Mouse (Mus musculus) lung, postnatal 0 days (tissue): ENCODE measurements at regions not wholly inside any gene's neighbourhood (a gene's known extent, or its start where the extent isn't known, plus 50 kb on each side); places are given as distances from the start of the nearest gene placed in this dataset.

Experiments used
- CTCF ChIP-seq: IDR thresholded peaks from 2 replicates; pipeline ENCODE4 v1.5.1; 2016; ENCODE audit warnings: antibody characterized with exemption, mild to moderate bottlenecking
- EP300 ChIP-seq: IDR thresholded peaks from 2 replicates; pipeline ENCODE4 v1.6.1; 2016; ENCODE audit warnings: antibody characterized with exemption, mild to moderate bottlenecking, control low read depth

DNA sequence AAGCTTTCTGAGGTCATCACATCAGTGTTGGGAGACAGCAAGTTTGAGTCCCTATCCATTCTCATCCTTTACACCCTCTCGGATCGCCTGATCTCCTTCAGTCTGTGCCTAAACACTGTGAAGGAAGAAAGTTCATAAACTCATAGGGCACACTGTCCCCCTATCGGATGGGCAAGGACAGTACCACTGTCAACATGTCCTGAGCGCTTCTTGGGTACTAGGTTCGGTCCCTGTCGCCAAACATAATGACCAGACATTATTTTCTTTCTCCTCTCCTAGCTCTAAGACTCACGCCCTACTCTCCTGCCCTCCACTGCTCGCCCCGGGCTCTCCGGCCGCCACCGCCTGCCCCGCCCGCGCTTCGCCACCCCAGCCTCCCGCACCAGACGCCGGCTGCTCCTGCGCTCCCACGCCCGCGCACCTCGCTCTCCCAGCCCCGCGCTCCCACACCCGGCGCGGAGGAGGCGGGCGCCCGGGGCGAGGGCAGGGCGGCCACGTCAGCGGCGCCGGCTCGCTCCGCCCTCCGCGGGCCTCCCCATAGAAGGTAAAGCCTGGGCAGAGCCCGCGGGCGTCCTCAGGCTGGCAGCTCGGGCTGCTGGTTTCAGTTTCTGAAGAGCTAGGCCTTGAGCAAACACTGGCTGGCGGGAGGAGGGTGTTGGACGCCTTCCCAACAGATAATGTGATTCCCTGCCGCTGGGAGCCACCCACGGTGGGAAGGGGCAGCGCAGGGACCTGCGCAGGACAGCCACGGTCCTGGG, 109.1 kb upstream of the Jun start:
- TF ChIP-seq CTCF (peak; percentile 72), EP300 (0 out of 2 replicates have a peak, but pooled peaks have one; percentile 39)
